Mouse (Mus musculus): Measurements from ENCODE around the gene Rab1b. TPM values are rescaled to one million over a fixed set of nuclear protein-coding genes. Genes with fewer than 3 reads are reported as not detected.

Rab1b gene
- polyA plus RNA-seq, 1 experiment from 2014 or later, result 247 TPM

- H3K27me3 ChIP-seq (replicated peaks; ENCODE audit: control insufficient read depth, insufficient read depth, low read length), result peaks cover 56% of the 10 kb centered on the region
- DNase-seq (ENCODE audit: low spot score) (no peak), ATAC-seq (no peak)
- H3K9ac ChIP-seq (ENCODE audit: low read length), result no peak overlapping the region
- H3K27ac ChIP-seq (ENCODE audit: low read depth, low read length), result no peak overlapping the region
- H3K4me2 ChIP-seq (ENCODE audit: low read length), result no peak overlapping the region
- 74% methylated on average over 24 of the region's 24 CpGs for WGBS
- no peaks in the 10 kb centered on the region for H3K9me3 ChIP-seq (replicated peaks; ENCODE audit: control insufficient read depth, low read length)
- H3K36me3 ChIP-seq (ENCODE audit: control insufficient read depth, insufficient read depth, low read length), result no peaks in the 10 kb centered on the region
- no peak overlapping the region for H3K4me3 ChIP-seq (ENCODE audit: low read depth, low read length)
- peaks cover 7% of the 10 kb centered on the region for H3K4me1 ChIP-seq (ENCODE audit: control insufficient read depth, insufficient read depth, low read length)
Observed at GRCm38 (mm10) chr19:5082596-5082995, 24.3 kb downstream of the Rab1b start.

DNA sequence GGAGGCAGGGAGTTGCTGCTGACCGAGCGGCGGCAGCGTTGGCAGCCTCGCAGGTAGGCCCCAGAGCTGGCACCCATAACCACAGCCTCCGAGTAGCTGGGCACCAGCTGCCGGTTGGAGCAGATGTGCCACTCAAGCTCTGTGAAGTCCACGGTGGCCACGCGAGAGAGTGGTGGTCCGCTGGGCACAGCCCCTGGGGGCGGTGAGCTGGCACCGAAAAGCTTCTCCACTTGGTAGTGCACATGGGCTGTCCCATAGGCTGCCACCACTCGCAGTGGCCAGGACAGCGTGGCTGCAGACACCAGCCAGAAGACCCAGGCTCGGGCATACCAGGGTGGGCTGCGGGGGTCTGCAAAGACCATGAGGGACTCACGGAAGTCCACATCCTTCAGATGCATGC is 24.9 kb downstream of the Rab1b start:
- no peaks in the 10 kb centered on the region for H3K9me3 ChIP-seq (replicated peaks; ENCODE audit: control insufficient read depth, low read length)
- no peaks in the 10 kb centered on the region for H3K36me3 ChIP-seq (ENCODE audit: control insufficient read depth, insufficient read depth, low read length)
- H3K4me3 ChIP-seq (ENCODE audit: low read depth, low read length), result no peak overlapping the region
- DNase-seq (ENCODE audit: low spot score) (no peak), ATAC-seq (no peak)
- 0 out of 2 replicates have a peak, but pooled peaks cover 4% of the 10 kb centered on the region for H3K4me1 ChIP-seq (ENCODE audit: control insufficient read depth, insufficient read depth, low read length)
- 79% methylated on average over 18 of the region's 18 CpGs for WGBS
- H3K9ac ChIP-seq (ENCODE audit: low read length), result no peak overlapping the region
- peaks cover 56% of the 10 kb centered on the region for H3K27me3 ChIP-seq (replicated peaks; ENCODE audit: control insufficient read depth, insufficient read depth, low read length)
- H3K27ac ChIP-seq (ENCODE audit: low read depth, low read length), result no peak overlapping the region
- H3K4me2 ChIP-seq (ENCODE audit: low read length), result no peak overlapping the region

GRCm38 (mm10) chr19:5079279-5079678 is 27.6 kb downstream of the Rab1b start:
- DNase-seq (ENCODE audit: low spot score) (no peak), ATAC-seq (no peak)
- Histone ChIP-seq H3K9ac (ENCODE audit: low read length) (no peak overlapping the region), H3K36me3 (ENCODE audit: control insufficient read depth, insufficient read depth, low read length) (no peaks in the 10 kb centered on the region), H3K4me1 (ENCODE audit: control insufficient read depth, insufficient read depth, low read length) (no peaks in the 10 kb centered on the region), H3K27me3 (replicated peaks; ENCODE audit: control insufficient read depth, insufficient read depth, low read length) (peaks cover 37% of the 10 kb centered on the region), H3K9me3 (replicated peaks; ENCODE audit: control insufficient read depth, low read length) (no peaks in the 10 kb centered on the region), H3K4me3 (ENCODE audit: low read depth, low read length) (no peak overlapping the region), H3K4me2 (ENCODE audit: low read length) (no peak overlapping the region), H3K27ac (ENCODE audit: low read depth, low read length) (no peak overlapping the region)
- 86% methylated on average over 1 of the region's 1 CpGs for WGBS

DNA sequence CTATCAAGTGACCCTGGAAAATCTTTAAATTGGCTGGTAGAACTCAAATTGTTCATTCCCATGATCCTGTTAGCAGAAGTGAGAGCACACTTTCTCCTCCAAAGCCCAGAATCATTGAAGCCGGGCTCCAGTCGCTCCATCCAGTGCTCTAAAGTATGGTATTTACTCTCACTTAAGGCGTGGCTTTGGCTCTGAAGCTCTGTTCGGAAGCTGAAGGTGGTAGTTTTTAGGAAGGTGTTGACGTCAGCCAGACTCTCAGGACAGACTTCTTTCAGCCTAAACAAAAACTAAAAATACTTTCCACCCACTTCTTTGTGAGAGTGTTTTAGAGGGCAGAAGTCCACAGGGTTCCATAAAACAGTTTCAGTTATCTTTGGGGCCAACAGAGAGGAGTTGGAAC is 33.4 kb downstream of the Rab1b start:
- WGBS, result 39% methylated on average over 5 of the region's 5 CpGs
- DNase-seq (ENCODE audit: low spot score) (no peak), ATAC-seq (no peak)
- Histone ChIP-seq H3K4me2 (ENCODE audit: low read length) (no peak overlapping the region), H3K27me3 (replicated peaks; ENCODE audit: control insufficient read depth, insufficient read depth, low read length) (peaks cover 6% of the 10 kb centered on the region; the same call in 1 of the 2 replicates), H3K9me3 (replicated peaks; ENCODE audit: control insufficient read depth, low read length) (no peaks in the 10 kb centered on the region), H3K4me3 (ENCODE audit: low read depth, low read length) (no peak overlapping the region), H3K9ac (ENCODE audit: low read length) (no peak overlapping the region), H3K36me3 (ENCODE audit: control insufficient read depth, insufficient read depth, low read length) (no peaks in the 10 kb centered on the region), H3K4me1 (ENCODE audit: control insufficient read depth, insufficient read depth, low read length) (peaks cover 14% of the 10 kb centered on the region), H3K27ac (ENCODE audit: low read depth, low read length) (no peak overlapping the region)

- ATAC-seq (peak; percentile 19; the same call in 1 of the 2 replicates), DNase-seq (ENCODE audit: low spot score) (peak; percentile 85)
- H3K4me3 ChIP-seq (ENCODE audit: low read depth, low read length), result 0 out of 2 replicates have a peak overlapping the region, but pooled peaks have one; percentile 9
- no peaks in the 10 kb centered on the region for H3K36me3 ChIP-seq (ENCODE audit: control insufficient read depth, insufficient read depth, low read length)
- 2% methylated on average over 15 of the region's 15 CpGs for WGBS
- no peak overlapping the region for H3K9ac ChIP-seq (ENCODE audit: low read length)
- H3K9me3 ChIP-seq (replicated peaks; ENCODE audit: control insufficient read depth, low read length), result no peaks in the 10 kb centered on the region
- peaks cover 19% of the 10 kb centered on the region for H3K4me1 ChIP-seq (ENCODE audit: control insufficient read depth, insufficient read depth, low read length)
- H3K27me3 ChIP-seq (replicated peaks; ENCODE audit: control insufficient read depth, insufficient read depth, low read length), result peaks cover 9% of the 10 kb centered on the region
- peak overlapping the region; percentile 61 for H3K4me2 ChIP-seq (ENCODE audit: low read length)
- no peak overlapping the region for H3K27ac ChIP-seq (ENCODE audit: low read depth, low read length)
Observed at GRCm38 (mm10) chr19:5073028-5073427, 33.8 kb downstream of the Rab1b start.

- Histone ChIP-seq H3K4me1 (ENCODE audit: control insufficient read depth, insufficient read depth, low read length) (peaks cover 22% of the 10 kb centered on the region), H3K4me2 (ENCODE audit: low read length) (peak overlapping the region; percentile 61), H3K27me3 (replicated peaks; ENCODE audit: control insufficient read depth, insufficient read depth, low read length) (peaks cover 10% of the 10 kb centered on the region), H3K9me3 (replicated peaks; ENCODE audit: control insufficient read depth, low read length) (no peaks in the 10 kb centered on the region), H3K9ac (ENCODE audit: low read length) (peak overlapping the region; percentile 62; the same call in 1 of the 2 replicates), H3K27ac (ENCODE audit: low read depth, low read length) (peak overlapping the region; percentile 58; the same call in 1 of the 2 replicates), H3K36me3 (ENCODE audit: control insufficient read depth, insufficient read depth, low read length) (no peaks in the 10 kb centered on the region), H3K4me3 (ENCODE audit: low read depth, low read length) (peak overlapping the region; percentile 37)
- peak; percentile 15; the same call in 1 of the 2 replicates for ATAC-seq
- DNase-seq (ENCODE audit: low spot score), result no peak
- WGBS, result 2% methylated on average over 20 of the region's 20 CpGs
Observed at GRCm38 (mm10) chr19:5072389-5073019, 34.4 kb downstream of the Rab1b start.

DNA sequence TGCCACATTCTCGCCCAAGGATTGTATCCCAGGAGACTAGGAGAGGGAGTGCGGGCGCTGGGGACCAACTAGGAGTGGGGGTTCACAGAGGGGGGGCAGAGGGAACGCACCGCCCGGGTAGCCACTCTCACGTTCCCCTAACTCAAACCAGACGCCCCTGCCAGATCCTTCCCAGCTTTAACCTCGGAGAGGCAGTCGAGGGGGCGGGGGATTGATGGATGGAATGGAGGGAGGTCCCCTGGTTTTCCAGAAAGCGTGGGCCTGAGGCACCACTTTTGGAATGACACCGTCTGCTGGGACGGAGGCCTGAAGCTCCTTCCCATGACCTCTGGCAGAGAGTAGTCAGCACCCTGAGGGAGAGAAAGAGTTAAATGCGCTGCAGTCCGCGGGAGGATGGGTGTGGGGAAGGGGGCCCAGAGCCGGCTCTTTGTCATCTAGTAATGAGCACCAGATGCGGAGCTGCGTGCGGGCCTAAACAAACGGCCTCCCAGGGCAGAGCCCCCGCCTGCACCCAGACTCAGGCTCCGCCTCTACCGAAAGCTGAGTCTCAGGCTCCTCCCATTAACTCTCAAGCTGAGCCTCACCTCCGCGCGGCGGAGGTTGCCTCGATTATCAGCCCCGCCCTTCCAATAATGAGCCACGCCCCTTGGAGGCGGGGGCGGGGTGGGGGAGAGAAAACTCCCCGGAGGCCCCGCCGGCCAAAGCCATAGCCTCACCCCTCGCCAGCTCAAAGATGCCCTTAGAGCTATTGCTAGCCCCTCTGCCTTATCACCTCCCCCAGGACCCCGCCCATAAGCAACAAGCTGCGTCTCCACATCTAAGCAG is 35.1 kb downstream of the Rab1b start:
- H3K27ac ChIP-seq (ENCODE audit: low read depth, low read length), result peak overlapping the region; percentile 58
- H3K9me3 ChIP-seq (replicated peaks; ENCODE audit: control insufficient read depth, low read length), result no peaks in the 10 kb centered on the region
- H3K9ac ChIP-seq (ENCODE audit: low read length), result peak overlapping the region; percentile 62
- DNase-seq (ENCODE audit: low spot score), result peak; percentile 92
- peaks cover 15% of the 10 kb centered on the region for H3K27me3 ChIP-seq (replicated peaks; ENCODE audit: control insufficient read depth, insufficient read depth, low read length)
- H3K36me3 ChIP-seq (ENCODE audit: control insufficient read depth, insufficient read depth, low read length), result no peaks in the 10 kb centered on the region
- ATAC-seq, result peak; percentile 84
- under 1% methylated on average over 40 of the region's 40 CpGs for WGBS
- H3K4me2 ChIP-seq (ENCODE audit: low read length), result peak overlapping the region; percentile 61
- peak overlapping the region; percentile 37 for H3K4me3 ChIP-seq (ENCODE audit: low read depth, low read length)
- H3K4me1 ChIP-seq (ENCODE audit: control insufficient read depth, insufficient read depth, low read length), result peaks cover 24% of the 10 kb centered on the region

GRCm38 (mm10) chr19:5071077-5071476 is 35.8 kb downstream of the Rab1b start:
- 8% methylated on average over 11 of the region's 11 CpGs for WGBS
- Histone ChIP-seq H3K9ac (ENCODE audit: low read length) (peak overlapping the region; percentile 62), H3K4me3 (ENCODE audit: low read depth, low read length) (peak overlapping the region; percentile 37), H3K9me3 (replicated peaks; ENCODE audit: control insufficient read depth, low read length) (no peaks in the 10 kb centered on the region), H3K4me1 (ENCODE audit: control insufficient read depth, insufficient read depth, low read length) (peaks cover 24% of the 10 kb centered on the region), H3K4me2 (ENCODE audit: low read length) (peak overlapping the region; percentile 61), H3K27ac (ENCODE audit: low read depth, low read length) (peak overlapping the region; percentile 58; the same call in 1 of the 2 replicates), H3K36me3 (ENCODE audit: control insufficient read depth, insufficient read depth, low read length) (no peaks in the 10 kb centered on the region), H3K27me3 (replicated peaks; ENCODE audit: control insufficient read depth, insufficient read depth, low read length) (peaks cover 15% of the 10 kb centered on the region)
- DNase-seq (ENCODE audit: low spot score) (no peak), ATAC-seq (no peak)

DNA sequence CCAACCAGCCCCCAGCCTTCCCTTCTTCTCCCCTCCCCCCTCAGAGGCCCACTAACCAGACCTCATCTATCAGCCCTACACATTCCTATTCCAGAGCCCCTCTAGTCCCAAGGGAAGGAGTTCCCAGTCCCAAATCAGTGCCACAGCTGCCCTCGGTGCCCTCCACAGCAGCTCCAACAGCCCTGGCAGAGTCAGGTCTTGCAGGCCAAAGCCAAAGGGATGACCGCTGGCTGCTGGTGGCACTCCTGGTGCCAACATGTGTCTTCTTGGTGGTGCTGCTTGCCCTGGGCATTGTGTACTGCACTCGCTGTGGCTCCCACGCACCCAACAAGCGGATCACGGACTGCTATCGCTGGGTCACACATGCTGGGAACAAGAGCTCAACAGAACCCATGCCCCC is 36.9 kb downstream of the Rab1b start:
- Histone ChIP-seq H3K9me3 (replicated peaks; ENCODE audit: control insufficient read depth, low read length) (no peaks in the 10 kb centered on the region), H3K36me3 (ENCODE audit: control insufficient read depth, insufficient read depth, low read length) (no peaks in the 10 kb centered on the region), H3K4me3 (ENCODE audit: low read depth, low read length) (no peak overlapping the region), H3K27ac (ENCODE audit: low read depth, low read length) (no peak overlapping the region), H3K27me3 (replicated peaks; ENCODE audit: control insufficient read depth, insufficient read depth, low read length) (peaks cover 15% of the 10 kb centered on the region), H3K4me1 (ENCODE audit: control insufficient read depth, insufficient read depth, low read length) (peaks cover 24% of the 10 kb centered on the region), H3K4me2 (ENCODE audit: low read length) (no peak overlapping the region), H3K9ac (ENCODE audit: low read length) (no peak overlapping the region)
- WGBS, result 86% methylated on average over 7 of the region's 7 CpGs
- no peak for DNase-seq (ENCODE audit: low spot score)
- ATAC-seq, result no peak
